Mouse (Mus musculus): ENCODE measurements at regions not wholly inside any gene's neighbourhood (a gene's known extent, or its start where the extent isn't known, plus 50 kb on each side); places are given as distances from the start of the nearest gene placed in this dataset.

- TF ChIP-seq ZC3H11A (IDR thresholded peaks at IDR 0.05; ENCODE audit: borderline replicate concordance, low read depth, low read length) (no peak), CHD2 (IDR thresholded peaks at IDR 0.05; ENCODE audit: low read depth, low read length) (no peak), MAFK (IDR thresholded peaks at IDR 0.05; ENCODE audit: insufficient read depth, low read depth, low read length) (no peak), ZNF384 (IDR thresholded peaks at IDR 0.05; ENCODE audit: low read depth, low read length) (no peak)
Observed at GRCm38 (mm10) chr4:48746237-48746636, 82.9 kb downstream of the Cavin4 start.
